Mouse (Mus musculus) right cerebral cortex, adult 2 months (tissue): ENCODE measurements around the gene Serinc5.

Source experiments
- DNase-seq, 2 experiments: peaks; one replicate each; pipeline ENCODE4 v3.0.0; 2021 to 2022; ENCODE audit warnings: low spot score in 2 of 2

Serinc5 gene

DNA sequence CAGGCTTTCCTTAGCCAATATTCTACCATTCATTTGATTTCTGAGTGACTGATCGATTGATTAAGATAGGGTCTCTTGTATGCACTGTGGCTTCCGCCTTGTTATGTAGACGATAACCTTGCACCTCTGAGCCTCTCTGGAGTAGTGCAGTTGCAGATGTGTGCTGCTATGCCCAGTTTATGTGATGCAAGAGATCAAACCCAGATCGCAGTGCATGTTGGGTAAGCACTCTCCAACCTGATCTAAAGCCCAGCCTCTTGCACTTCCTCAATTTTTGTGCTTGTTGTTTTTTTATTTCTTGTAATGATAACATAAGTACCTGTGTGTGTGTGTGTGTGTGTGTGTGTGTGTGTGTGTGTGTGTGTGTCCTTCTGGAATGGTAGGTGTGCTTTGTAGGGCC is 132.0 kb downstream of the Serinc5 start:
- no peak for DNase-seq

- no peak for DNase-seq
Measured at GRCm38 (mm10) chr13:92743337-92743736, 132.4 kb downstream of the Serinc5 start.

DNA sequence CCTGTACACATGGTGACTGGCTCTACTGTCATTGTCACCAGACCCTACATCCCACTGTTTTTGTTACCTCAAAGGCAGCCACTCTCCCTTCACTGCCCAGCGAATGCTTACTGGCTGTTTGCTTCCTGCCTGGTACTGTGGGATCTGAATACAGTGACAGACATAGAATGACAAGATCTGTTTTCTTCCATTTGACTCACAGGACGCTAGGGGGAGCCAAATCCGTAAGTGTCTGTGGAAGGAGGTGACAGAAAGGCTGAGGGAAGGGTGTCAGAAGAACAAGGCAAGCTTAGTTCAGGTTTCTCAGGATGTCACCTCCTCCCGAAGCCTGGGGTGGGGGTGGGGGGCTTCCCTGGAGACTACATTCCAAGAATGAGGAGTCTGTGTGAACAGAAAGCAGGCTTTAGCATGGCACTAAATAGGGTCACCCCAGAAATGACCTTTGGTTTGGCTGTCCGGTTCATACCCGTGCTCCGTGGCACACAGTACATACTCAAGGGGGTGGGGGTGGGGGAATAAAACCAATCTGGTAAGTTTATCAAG is 140.2 kb downstream of the Serinc5 start:
- peak; percentile 79 to 85 for DNase-seq

DNA sequence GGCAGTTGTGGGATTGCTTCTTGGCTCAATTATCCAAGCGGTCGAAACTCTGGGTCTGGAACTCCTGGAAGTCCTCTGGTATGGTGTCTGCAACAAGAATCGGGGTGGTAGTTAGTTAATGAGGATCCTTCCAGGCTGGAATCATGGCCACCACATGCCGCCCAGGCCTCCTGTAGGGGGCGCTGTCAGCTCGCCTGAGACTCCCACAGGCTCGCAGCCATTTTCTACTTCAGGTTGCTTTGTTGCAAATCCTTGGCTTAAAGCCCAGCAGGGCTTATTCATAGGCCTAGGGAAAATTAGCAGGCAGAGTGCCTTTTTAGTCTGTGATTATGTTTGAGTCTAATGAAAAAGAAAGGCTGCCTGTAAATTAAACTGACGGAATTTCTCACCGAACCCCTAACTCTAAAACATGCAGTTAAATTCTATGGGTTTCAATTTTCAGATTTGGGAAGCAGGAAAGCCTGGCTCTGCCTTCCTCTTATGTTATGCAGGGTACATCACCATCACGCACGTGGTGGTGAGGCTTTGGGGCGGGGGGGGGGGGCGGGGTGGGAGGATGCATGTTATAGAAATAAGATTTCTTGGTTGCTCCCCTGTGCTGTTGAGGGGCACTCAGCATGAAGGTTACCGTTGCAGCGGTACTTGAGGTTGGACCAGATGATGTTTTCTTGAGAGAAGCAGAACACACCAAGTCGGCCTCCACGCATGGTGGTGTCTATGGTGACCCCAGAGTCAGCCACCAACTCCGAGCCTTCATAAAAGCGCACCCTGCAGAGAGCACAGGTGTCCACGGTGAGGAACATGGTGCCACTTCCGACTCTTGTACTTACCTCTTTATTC is 141.1 kb downstream of the Serinc5 start:
- peak; percentile 96 to 97 for DNase-seq

GRCm38 (mm10) chr13:92753676-92754075 is 142.8 kb downstream of the Serinc5 start:
- DNase-seq, result no peak

DNA sequence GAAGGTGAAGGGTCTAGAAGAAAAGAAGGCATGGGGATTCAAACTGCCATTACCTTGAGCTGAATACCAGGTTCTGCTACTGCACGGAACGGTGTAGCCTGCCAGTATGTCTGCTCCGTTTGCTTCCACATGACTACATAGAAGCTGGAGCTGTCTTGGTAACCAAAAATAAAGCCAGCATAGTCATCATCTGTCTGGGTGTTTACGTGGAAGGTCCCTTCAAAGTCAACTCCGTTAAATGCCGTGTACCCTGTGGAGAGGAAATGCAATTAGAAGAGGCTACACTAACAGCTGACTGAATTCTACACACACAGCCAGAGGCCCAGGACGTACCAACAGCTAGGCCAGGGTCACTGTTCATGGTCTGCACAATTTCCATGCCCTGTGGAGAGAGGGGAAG is 144.1 kb downstream of the Serinc5 start:
- no peak for DNase-seq

DNA sequence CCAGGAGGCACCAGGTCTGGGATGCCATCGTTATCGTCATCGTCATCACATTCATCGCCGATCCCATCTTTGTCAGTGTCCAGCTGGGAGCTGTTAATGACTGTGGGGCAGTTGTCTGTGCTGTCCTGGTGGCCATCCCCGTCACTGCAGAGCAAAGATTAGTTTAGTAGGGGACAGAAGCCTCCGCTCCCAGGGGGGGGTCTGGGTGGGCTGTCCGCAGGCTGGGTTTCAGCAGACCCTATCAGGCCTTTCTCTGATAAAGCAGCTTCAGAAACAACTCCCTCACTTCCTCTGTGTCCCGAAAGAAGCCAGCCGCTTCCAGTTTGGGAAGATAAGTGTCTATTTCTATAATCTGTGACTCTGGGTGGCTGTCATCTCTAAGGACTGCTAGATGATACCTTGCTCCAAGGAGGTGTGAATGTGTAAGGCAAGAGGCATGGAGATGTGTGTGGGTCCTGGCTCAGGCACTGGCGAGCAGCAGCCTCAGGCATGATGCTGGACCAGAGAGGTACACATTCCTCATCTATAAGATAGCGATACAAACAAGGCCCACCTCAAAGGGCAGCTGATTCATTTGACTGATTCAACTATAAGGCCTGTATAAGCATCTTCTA is 147.2 kb downstream of the Serinc5 start:
- no peak for DNase-seq

DNA sequence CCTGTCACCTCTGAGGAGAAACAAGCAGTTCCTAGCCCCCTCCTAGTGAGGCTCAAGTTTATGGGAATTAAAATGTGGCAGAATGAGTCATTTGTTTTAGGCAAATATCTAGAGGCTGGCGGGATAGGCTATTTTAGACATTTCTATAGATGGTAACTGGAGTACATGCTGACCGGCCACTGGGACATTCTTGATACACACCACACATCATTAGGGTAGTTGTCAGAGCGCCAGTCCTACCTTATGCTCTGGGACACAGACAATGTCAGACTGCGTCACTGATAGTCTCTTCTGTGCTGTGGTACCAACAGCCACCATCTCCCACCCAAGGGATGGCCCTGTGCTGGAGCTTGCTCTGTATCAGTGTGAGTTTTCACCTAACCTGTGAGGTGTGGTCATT is 148.2 kb downstream of the Serinc5 start:
- peak in 1 of 2 experiments; percentile 25 for DNase-seq

DNA sequence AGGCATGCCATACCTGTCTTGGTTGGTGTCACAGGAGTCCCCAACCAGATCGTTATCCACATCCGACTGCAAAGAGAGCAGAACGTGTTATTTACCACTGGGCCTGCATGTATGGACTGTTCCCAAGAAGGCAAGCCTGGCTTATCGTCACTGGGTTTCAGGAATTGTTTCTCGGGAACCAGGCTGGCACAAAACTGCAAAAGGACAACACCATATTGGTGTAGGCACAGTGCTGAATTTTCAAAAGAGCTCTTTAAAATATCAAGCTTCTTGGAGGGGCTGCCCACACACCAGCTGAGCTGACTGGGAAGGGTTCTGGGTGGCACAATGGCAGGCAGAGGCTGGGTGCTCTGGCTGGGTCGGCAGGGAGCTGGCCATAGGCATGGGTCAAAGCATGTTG is 149.6 kb downstream of the Serinc5 start:
- peak; percentile 48 to 63 for DNase-seq
